Mouse (Mus musculus) gastrocnemius, postnatal 10 days (tissue): ENCODE data around the gene Angpt4. TPM values are rescaled to one million over a fixed set of nuclear protein-coding genes. Genes with fewer than 3 reads are reported as not detected.

Experiments
- DNase-seq: peaks from one replicate; pipeline ENCODE4 v3.0.0; 2021; ENCODE audit warnings: mixed read lengths
- total RNA-seq, 2 experiments: library from RNA; stranded (reverse); gene quantifications; 2 replicates each; pipeline ENCODE4 v1.2.3; 2021

Gene Angpt4
- total RNA-seq, 2 experiments from 2014 or later, result 0.26 to 0.47 TPM

- DNase-seq, result no peak
Observed at GRCm38 (mm10) chr2:151962474-151962873, 51.5 kb downstream of the Angpt4 start.

GRCm38 (mm10) chr2:151963319-151963718 lies 52.3 kb downstream of the Angpt4 start:
- no peak for DNase-seq

- DNase-seq, result no peak
Observed at GRCm38 (mm10) chr2:151964052-151964451, 53.0 kb downstream of the Angpt4 start.

GRCm38 (mm10) chr2:151967176-151967750 lies 56.3 kb downstream of the Angpt4 start:
- no peak for DNase-seq

GRCm38 (mm10) chr2:151967792-151968191 lies 56.8 kb downstream of the Angpt4 start:
- no peak for DNase-seq

GRCm38 (mm10) chr2:151968451-151968850 lies 57.4 kb downstream of the Angpt4 start:
- no peak for DNase-seq

GRCm38 (mm10) chr2:151968986-151969385 lies 58.0 kb downstream of the Angpt4 start:
- no peak for DNase-seq

GRCm38 (mm10) chr2:151969396-151969795 lies 58.4 kb downstream of the Angpt4 start:
- no peak for DNase-seq

GRCm38 (mm10) chr2:151970191-151971172 lies 59.5 kb downstream of the Angpt4 start:
- DNase-seq, result peak; percentile 55

GRCm38 (mm10) chr2:151971748-151972147 lies 60.7 kb downstream of the Angpt4 start:
- no peak for DNase-seq

GRCm38 (mm10) chr2:151972880-151973594 lies 62.0 kb downstream of the Angpt4 start:
- DNase-seq, result no peak

GRCm38 (mm10) chr2:151973595-151974562 lies 62.9 kb downstream of the Angpt4 start:
- no peak for DNase-seq

GRCm38 (mm10) chr2:151975295-151975694 lies 64.3 kb downstream of the Angpt4 start:
- no peak for DNase-seq

GRCm38 (mm10) chr2:151976067-151976466 lies 65.1 kb downstream of the Angpt4 start:
- no peak for DNase-seq

GRCm38 (mm10) chr2:151977689-151978440 lies 66.9 kb downstream of the Angpt4 start:
- DNase-seq, result peak; percentile 79

- DNase-seq, result no peak
Observed at GRCm38 (mm10) chr2:151978494-151978893, 67.5 kb downstream of the Angpt4 start.

- DNase-seq, result peak; percentile 92
Observed at GRCm38 (mm10) chr2:151979470-151980354, 68.7 kb downstream of the Angpt4 start, which contains the start of gene Fam110a. TSS of gene Fam110a (minus strand) at chr2:151980219.

- no peak for DNase-seq
Observed at GRCm38 (mm10) chr2:151980355-151980693, 69.3 kb downstream of the Angpt4 start.

GRCm38 (mm10) chr2:151981268-151981667 lies 70.3 kb downstream of the Angpt4 start:
- DNase-seq, result no peak

GRCm38 (mm10) chr2:151982476-151982875 lies 71.5 kb downstream of the Angpt4 start:
- DNase-seq, result no peak
